Mouse (Mus musculus) c-Kit-negative CD71-positive TER-119-positive erythroid progenitor cells, embryonic 14.5 days (primary cell): ENCODE results near the gene Olfr320.
"Not testable (repeated sequence)": the region's sequence is repeated elsewhere in the genome, so short reads cannot be mapped to it uniquely, and the experiment has no call there.

Experiments used
- DNase-seq: peaks from one replicate; pipeline ENCODE4 v3.0.0-alpha.2; 2013; ENCODE audit warnings: low read depth, low spot score

The Olfr320 gene

DNA sequence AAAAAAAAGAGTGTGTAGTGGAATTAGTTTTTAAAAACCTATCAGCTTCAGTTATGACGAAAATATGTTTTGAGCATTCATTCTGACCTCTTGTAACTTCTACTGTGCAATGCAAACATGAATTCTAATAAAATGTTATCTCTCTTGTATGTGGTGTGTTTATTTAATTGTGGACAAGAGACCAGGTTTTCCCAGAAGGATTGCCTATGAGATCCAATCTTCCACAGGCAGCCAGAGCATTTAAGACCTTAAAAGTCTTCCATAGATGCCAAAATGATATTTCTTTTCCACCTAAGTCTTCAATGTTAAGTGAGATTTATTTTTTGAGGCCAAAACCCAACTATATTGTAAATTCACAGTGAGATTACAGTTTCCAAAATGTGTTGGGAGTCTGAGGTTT, at the start of gene Olfr320:
Olfr320 (plus strand) TSS at position 301 of the 400 bp plus-strand sequence.
- DNase-seq = no peak

DNA sequence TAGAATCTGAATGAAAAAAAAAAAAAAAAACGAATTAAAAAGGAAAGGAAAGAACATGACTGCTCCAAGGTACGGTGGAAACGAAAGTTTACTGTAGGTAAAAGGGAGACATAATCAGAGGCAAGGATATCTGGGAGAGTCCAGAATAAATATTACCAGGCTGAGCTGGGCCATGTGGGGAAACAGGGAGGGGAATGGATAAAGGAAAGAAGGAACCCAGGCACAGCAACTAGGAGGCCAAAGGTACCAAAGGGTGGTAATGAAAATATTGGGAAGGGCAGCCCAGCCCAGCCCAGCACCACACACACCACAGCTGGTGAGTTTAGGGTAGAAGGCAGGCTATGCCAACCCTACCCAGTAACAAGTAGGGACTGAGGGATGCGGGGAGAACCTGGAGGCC, 46.0 kb upstream of the Olfr320 start:
- DNase-seq = no peak

DNA sequence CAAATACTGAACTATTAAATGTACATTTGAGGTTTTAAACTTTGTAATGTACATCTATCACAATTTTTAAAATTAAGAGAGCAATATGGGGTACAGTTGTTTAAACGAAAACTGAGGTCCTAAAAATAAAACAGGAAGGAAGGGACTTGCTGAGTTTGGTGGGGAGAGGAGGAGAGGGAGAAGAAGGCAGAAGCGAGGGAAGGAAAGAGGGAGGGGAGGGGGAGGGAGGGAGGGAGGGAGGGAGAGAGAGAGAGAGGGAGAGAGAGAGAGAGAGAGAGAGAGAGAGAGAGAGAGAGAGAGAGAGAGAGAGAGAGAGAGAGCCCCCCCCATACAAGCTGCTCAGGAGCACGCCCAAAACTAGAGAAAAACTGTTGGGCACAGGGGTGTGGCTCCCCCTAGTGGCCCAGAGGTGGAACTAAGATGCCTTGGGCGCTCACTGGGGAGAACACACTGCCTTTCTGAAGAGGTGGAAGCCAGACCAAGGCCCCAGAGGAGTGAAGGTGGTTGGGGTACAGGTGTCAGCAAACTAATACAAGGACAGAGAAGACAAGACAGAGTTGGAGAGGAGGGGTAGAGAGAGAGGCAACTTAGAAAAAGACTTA, 44.4 kb upstream of the Olfr320 start:
- DNase-seq = peak; percentile 68

DNA sequence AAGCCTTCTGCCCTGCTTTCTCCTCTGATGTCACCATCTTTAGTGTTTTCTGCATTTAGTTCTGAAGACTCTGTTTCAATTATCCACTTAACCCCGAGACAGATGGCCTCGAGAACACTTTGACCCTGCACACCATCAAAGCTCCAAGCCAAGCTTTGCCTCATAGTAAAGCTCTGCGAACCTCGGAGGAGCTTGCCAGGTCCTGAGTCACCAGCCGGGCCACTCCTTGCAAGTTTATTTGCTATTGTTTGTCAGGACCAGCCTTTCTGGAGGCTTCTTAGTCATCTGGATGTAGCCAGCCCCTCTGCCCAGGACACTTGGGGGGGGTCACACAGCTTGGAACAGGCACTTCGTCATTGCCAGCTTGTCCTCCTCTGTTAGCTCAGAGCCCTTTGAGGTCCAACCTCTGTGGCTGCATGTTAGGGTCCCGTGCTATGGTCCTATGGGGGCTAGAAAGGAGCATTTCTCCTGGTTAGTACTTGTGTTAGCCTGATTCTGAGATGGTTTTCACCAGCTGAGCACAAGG, 42.7 kb upstream of the Olfr320 start:
- DNase-seq = no peak

DNA sequence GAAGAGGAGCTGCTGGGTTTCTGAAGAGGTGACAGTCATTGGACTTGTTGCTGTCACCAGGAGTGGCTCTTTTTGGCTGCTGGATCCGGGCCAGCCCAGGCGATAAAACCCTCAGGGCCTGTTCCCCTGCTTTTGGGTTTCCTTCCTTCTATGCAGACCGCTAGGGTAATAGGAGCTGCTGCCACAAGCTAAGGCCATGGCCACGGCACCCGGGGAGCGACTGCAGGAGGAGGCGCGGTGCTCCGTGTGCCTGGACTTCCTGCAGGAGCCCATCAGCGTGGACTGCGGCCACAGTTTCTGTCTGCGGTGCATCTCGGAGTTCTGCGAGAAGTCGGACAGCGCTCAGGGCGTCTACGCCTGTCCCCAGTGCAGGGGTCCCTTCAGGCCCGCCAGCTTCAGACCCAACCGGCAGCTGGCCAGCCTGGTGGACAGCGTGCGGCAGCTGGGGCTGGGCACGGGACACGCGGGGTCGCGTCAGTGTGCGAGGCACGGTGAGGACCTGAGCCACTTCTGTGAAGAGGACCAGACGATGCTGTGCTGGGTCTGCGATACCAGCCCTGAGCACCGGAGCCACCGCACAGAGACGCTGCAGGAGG, 40.5 kb upstream of the Olfr320 start, which contains the start of gene Trim58:
Trim58 (plus strand) TSS at position 194 of the 596 bp plus-strand sequence.
- peak; percentile 52 for DNase-seq

DNA sequence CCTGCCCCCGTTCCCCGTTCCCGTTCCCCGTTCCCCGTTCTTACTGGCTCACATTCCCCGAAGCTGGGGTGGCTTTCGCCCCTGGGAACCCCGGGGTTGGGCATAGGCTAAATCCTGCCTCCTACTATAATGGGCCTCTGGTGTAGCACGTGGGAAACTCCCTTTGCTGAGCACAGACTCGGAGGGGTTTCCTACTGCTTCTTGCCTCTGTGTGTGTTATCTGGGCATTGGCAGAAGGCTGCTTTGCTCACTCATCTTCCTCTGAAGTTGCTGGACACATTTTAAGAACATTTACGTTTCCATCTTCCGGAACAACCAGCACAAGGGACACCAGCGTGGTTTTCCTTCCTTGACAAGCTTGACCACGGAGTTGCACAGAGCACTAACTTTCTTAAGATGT, 39.8 kb upstream of the Olfr320 start:
- peak; percentile 73 for DNase-seq

DNA sequence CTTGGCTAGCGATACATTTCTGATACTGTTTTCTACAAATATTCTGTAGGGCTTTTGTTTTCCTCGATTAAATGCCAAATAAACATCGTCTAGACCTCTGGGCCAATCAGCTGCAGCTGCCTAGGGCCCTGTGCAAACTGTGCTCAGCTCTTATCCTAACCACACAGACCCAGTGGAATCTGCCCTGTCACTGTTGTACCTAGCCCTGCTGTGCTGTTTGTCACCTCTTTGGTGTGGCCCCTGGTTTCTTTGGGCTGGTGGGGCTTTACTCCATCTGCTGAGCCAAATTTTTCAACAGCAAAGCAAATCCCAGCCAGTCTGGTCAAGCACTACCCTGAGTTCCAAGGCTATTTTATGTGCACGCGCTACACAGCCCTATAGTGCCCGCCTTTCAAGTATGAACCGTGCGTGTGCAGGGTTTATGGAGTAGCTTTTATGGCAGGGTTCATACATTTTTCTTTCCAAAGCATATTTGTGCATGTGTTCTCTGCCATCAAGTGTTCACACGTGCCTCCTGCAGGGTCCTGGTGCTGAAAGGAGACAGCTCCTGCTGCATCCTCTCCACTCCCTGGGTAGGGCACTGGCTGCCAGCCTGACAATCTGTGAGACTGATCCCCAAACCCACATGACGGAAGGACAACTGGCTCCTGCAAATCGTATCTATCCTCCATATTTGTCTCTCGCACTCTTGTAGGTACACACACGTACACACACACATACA, 39.1 kb upstream of the Olfr320 start:
- peak; percentile 93 for DNase-seq

DNA sequence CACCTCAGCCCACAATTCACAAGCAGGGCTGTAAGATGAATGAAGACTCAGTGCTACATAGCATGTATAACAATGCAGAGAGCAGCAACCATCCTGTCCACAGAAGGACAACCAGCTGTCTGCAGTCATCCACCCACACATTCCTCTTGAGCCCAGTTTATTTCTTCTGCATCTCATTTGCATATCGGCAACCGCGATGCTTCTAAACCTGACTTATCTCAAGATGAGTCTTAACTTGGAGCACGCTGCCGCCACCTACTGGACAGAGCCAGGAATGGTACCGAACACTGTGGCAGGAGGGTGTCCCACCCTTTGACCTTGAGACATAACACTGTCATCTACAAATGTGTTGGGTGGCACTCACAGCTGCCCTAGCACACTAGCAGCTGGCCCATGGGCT, 37.5 kb upstream of the Olfr320 start:
- peak; percentile 92 for DNase-seq

DNA sequence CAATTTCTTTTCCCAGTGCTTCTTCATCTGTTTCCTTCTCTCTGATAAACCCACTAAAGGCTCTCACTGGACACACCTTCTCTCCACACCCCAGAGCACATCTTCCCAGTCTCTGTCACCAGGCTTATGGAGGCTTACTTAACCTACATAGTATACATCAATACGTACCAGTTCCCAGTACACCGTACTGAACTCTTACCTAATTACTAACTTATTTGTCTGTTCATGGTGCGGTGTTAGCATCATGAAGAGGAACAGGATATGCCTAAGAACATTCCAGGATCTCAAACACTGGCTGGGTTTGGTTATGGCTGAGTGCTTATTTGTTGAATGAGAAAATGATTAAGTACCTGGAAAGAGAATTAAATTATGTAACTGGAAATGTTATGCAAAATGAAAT, 25.7 kb upstream of the Olfr320 start:
- no peak for DNase-seq

DNA sequence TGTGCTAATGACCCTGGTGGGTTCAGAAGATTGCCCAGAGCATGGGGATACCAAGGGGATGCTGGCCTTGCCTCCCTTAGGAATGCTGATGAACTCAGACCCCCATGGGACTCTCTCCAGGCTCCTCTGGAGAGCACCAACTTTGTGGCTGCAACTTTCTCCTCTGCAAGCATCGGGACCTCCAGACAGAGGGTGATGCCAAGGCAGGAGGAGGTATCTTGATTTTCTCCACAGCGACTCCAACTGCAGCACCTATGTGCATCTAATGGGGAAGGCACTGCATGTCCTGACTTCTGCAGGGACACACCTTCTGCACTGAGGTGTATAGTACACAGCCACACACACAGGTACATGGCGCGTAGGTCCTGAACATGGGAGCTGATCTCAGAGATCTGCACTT, 22.3 kb upstream of the Olfr320 start, which contains the start of gene Olfr322:
Olfr322 (plus strand) TSS at position 187 of the 400 bp plus-strand sequence.
- no peak for DNase-seq

DNA sequence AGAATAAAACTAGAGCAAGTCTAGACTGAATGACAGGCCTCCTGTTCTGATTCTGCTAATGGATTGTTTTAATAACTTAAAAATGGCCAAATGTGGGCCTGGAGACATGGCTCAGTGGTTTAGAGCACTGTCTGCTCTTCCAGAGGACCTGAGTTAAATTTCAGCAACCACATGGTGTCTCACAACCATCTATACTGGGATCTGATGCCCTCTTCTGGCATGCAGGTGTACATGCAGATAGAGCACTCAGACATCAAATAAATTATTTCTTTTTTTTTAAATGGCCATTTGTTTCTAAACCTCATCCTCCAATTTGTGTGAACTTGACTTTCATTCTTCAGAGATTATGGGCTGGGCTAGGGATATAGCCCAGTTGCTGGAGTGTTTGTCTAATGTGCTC, 11.6 kb upstream of the Olfr320 start:
- DNase-seq = no peak

DNA sequence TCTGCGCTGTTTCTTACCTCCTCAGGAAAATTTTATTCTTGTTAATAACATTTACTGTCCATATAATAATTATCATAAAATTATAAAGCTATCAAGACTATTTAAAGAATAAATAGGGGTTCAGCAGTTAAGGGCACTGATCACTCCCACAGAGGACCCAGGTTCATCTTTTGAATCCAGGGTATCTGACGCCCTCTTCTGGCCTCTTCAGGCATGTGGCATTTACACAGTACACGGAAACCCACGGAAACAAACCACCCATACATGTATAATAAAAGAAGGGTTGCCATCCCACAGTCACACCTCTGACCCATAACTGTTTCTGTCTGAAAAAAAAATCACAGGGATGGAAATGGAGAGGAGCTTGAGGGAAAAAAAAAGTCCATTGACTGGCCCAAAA, 9.1 kb upstream of the Olfr320 start:
- no peak for DNase-seq

DNA sequence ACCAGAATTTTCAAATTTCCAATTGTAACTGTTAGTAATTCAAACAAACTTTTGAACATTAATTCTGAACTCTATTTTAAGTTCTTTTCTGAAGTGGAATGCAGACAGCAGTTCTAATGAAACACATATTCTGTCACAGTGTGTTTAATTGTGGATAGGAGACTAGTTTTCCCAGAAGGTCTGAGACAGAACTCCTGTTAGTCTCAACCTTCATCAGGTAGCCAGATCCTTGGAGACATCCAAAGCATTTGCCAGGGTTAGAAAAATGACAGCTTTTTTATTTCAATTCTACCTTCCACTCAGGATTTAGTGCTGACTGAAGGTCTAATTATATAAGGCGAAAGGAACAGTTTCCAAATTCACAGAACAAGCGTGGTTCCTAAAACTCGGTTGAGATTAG, 18.0 kb downstream of the Olfr320 start, which contains the start of gene Olfr319:
Olfr319 (plus strand) TSS at position 301 of the 400 bp plus-strand sequence.
- DNase-seq = no peak

DNA sequence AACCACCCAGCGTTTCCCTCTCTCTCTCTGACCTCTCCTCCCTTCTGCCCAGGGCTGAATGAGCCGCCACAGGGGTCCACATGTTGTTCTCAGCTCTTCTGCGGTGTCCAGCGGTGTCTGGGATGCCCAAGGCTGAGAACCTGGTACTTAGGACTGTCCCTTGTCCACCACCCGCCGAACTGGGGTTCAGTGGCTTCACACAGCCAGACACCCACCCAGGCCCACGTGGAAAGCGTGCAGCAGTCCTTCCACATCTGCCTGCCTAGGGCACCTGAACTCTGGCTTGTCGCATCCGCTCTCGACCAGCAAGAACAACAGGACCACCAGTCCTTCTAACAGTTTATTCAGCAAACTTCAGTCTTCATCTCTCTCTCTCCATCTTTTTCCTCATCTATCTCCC, 28.2 kb downstream of the Olfr320 start:
- no peak for DNase-seq

DNA sequence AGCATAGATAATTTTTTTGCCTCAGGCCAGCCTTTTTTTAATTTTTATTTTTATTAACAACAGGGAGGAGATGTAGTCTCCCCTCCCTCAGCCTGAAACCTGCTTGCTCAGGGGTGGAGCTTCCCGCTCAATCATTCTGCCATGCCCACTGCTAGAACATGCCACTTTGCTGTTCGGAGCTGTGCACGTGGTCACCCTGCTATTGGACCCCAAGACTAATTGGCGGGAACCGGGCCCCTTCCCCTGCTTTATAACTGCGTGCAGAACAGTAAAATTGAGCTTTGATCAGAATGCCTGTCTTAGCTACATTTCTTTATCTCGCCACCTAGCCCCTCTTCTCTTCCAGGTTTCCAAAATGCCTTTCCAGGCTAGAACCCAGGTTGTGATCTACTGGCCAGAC, 36.8 kb downstream of the Olfr320 start:
- DNase-seq = not testable (repeated sequence)

DNA sequence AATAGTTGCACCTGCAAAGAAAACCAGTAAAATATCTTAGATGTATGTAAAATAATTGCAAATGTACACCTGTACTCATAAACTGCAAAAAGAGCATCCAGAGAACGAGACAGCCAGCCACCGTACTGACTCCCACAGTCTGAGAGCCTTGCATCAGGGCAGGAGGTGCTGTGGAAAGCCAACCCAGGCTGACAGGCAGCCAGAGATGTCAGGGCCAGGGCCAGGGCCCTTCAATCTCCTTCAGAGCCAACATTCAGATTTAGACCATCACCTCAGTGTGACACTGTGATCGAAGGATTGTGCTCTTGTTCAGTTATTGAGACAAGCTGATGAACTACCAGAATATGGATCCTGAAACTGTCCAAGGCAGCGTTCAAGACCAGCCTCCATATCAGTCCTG, 38.8 kb downstream of the Olfr320 start:
- DNase-seq = no peak

DNA sequence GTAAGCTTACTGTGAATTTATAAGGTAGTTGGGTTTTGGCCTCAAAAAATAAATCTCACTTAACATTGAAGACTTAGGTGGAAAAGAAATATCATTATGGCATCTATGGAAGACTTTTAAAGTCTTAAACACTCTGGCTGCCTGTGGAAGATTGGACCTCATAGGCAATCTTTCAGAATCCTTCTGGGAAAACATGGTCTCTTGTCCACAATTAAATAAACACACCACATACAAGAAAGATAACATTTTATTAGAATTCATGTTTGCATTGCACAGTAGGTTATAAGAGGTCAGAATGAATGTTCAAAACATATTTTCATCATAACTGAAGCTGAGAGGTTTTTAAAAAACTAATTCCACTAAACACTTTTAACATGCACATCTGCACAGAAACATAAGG, 43.0 kb downstream of the Olfr320 start, which contains the start of gene Olfr318:
Olfr318 (minus strand) TSS at position 101 of the 400 bp plus-strand sequence.
- DNase-seq = no peak

DNA sequence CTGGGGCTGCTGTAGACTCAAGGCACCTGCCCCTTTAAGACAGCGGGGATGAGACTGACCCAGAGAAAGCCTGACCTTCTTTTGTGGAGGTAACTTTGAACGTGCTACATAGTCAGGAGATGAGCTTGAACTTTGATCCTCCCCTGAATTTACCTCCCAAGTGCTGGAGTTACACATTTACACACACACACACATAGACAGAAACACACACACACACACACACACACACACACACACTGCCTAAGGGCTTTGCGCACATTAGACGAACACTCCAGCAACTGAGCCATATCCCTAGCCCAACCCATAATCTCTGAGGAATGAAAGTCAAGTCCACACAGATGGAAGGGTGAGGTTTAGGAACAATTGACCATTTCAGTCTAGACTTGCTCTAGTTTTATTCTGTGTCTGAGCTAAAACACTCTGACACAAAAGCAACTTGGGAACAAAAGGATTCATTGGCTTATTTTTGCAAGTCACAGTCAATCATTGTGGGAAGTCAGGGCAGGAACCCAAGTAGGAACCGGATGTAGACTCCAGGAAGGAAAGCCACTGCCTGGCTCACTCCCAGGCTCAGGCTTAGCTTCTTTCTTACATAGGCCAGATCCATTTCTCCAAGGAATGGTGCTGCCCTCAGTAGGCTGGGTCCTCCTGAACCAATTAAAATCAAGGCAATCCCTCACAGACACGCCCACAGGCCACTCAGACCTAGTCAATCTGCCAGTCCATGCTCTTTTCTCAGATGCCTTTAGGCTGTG, 47.2 kb downstream of the Olfr320 start:
- not testable (repeated sequence) for DNase-seq

DNA sequence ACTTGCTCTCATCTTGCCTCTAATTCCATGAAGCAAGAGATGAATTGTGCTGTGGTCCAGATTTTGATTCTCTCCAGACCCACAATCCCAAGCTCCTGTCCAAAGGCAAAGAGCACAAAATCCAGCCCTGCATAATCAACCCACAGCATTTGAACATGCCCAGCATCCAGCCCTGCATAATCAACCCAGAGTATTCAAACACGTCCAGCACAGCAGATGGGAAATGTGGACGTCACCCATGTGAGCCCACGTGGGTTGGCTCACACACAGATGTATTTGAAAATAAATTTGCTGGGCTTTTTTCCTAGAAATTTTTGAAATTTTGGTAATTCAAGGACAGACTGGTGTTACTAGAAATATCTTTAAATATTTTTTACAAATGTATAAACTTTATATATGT, 52.5 kb downstream of the Olfr320 start:
- DNase-seq = no peak
